Mouse (Mus musculus) layer of hippocampus, adult 18-20 months (tissue): Measurements from ENCODE around the gene Sphk2. TPM values are rescaled to one million over a fixed set of nuclear protein-coding genes. Genes with fewer than 3 reads are reported as not detected.

Experiments
- DNase-seq, 2 experiments: peaks; one replicate each; pipeline ENCODE4 v3.0.0; 2022; ENCODE audit warnings: low spot score in 2 of 2
- total RNA-seq, 2 experiments: library from RNA; stranded (reverse); gene quantifications; 2 replicates each; pipeline ENCODE4 v1.2.3; 2021

Gene Sphk2
- total RNA-seq, 2 experiments from 2014 or later: 35.8 to 37.2 TPM

DNA sequence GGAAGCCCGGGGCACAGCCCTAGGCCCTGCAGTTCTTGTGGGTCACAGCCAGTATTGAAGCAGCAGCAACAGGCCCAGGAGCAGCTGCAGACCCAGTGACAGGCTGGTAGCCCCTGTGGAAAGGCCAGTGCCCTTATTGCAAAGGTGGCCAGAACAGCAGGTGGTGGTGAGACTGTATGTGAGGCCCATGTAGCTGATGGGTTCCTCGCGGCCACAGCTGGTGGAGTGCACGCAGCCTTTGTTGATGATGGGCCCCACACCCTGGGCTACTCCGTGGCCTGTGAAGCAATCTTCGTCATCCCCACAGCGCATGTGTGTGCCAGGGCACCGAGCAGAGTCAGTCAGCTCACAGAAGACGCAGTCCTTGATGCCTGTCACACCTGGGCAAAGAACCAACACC lies 7.3 kb upstream of the Sphk2 start:
- no peak for DNase-seq

DNA sequence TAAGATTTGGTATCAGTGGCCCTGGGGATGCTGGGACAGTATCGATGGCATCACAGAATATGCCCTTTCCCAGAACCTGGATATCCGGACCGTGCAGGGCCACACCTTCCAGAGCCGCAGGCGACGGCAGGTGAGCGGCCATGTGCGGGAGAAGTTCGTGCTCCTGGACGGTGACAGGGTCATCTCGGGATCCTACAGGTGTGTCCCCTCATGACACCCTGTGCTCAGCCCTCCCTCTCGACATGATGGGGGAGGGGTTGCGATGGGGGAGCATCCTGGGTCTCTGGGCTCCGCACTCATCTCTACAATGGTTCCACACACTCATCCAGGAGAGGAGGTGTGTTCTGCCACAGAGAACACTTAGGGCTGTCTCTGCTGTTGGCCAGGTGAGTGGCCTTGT lies 6.0 kb upstream of the Sphk2 start:
- no peak for DNase-seq

DNA sequence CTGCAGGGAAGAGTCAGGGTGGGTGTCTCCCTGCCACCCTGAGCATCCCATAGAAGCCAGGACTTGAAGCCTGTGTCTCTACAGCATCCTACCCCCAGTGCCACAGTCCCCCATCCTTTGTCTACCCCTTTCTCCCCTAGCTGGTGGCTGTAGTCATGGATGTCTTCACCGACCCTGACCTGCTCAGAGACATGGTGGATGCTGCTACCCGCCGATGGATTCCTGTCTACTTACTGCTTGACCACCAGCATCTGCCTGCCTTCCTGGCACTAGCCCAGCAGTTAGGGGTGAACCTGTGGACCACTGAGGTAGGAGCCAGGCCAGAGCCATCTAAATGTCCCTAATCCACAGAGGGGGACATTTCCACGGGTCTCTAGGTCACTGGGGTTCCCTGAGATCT lies 5.5 kb upstream of the Sphk2 start:
- DNase-seq: no peak

DNA sequence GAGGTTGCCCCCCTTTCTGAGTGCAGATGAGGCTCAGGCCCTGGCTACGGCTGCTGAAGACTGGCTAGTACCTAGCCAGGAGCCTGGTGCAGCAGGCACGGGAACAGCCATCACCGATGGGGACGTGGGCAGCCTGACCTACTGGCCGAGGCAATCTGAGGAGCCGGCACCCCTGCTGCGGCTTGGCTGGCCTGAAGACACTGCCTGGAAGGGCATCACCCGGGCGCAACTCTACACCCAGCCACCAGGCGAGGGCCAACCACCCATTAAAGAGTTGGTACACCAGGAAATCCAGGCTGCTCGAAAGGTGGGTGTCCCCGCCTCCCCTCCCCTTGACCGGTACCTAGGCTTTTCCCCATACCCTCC lies 4.5 kb upstream of the Sphk2 start:
- DNase-seq: no peak

DNA sequence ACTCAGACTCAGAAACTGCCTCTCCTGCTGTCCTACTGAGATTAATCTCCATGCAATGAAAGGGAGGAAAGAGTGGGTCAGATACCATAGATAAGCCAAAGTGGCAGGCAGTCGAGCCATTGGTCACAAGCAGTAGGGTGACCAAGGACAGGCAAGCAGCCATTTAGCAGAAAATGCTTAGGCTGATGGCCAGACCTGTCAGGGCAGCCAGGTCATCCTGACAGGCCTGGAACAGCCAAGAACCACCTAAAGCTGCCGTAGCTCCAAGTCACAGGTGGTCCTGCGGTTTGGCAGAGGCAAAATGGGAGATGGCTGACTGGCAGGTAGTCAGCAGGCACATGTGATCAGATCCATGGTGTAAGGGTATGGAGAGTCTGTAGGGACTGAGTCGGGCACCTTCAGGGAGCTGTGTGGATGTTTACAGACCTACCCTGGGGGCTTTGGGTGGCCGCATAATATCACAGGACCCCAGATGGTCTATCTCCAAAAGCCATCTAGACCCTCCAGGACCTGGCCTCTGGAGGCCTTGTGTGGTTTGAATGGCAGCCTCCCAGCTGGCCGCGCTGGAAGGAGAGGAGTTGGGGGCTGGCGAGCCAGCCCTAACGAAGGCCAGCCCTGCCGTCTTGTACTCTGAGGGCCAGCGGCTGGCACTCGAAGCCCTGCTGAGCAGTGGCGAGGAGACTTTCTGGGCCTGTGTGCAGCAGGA lies 4.0 kb upstream of the Sphk2 start:
- DNase-seq: no peak

DNA sequence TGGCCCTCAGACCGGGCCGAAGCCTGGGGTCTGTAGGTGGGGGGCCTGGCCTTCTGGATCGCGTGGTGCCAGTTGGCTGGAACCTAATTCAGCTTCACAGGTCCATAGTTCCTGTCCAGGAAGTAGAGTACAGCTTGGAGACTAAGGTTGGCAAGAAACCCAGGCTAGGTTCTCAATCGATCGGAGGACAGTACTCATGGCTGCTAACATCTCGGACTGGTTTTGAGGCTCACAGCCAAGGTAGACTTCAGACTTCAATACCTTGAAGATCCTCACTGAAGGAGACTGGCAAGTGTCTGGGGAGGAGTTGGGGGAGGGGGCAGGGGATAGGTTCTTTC lies 3.4 kb upstream of the Sphk2 start:
- no peak for DNase-seq

DNA sequence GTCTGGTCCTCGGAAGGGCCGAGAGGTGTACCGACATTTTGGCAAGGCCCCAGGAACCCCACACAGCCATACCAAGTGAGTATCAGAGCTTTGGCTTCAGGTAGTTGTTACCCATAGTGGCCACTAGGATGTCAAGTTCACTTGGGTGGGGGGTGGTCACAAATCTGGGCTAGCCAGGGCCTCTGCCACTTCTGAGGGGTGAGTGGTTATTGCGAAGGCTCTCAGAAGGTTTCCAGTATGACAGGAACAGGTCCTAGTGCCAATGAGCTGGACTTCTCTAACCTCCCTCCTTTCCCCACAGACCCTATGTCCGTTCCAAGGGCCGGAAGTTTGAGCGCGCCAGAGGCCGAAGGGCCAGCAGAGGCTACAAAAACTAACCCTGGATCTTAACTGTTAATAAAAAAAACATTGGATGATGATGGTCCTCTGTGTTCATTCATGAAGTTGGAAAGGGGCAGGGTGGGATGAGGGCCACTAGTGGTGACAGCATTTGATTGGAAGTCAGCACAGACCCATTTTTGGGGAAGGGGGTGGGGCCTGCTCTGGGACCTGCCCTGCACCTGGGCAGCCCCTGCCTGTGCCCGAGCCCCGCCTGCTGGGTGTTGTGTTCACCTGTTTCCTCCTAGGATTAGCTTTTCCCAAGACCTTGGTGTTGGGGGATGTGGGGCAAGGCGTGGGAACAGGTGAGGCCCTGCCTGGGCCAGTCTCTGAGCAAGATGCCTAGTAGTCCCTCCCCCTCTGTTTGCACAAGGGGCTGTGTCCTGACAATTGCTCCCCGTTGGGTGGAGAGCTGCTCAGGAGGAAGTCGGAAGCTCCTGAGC lies 2.8 kb upstream of the Sphk2 start, which contains the start of gene Fam83e:
Gene Fam83e (plus strand): TSS at position 800 of the 821 bp plus-strand sequence.
- DNase-seq: no peak

DNA sequence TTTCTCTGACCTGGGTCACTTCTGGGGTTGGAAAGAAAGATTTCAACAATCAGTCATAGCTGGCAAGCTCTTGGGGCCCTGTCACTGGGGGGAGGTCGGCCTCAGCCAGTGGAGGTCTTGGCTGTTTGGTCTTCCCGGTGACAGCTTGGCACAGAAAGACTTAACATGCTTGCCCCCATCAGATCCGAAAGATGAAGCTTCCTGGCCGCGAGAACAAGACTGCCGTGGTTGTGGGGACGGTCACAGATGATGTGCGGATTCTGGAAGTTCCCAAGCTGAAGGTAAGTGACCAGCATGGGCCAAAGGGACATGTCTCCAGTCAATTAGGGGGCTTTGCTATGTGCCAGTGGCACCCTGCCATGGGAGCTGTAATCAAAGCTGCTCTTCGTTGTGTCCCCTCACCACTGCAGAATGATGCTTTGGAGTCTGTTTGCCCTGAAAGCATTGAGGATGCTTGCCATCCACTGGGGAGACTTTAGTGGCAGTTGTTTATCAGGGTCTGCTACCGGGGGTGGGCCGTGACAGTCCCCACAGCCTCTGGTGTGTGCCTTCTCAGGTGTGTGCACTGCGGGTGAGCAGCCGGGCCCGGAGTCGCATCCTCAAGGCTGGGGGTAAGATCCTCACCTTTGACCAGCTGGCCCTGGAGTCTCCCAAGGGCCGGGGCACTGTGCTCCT lies 2.1 kb upstream of the Sphk2 start:
- DNase-seq: peak in 1 of 2 experiments; percentile 1

DNA sequence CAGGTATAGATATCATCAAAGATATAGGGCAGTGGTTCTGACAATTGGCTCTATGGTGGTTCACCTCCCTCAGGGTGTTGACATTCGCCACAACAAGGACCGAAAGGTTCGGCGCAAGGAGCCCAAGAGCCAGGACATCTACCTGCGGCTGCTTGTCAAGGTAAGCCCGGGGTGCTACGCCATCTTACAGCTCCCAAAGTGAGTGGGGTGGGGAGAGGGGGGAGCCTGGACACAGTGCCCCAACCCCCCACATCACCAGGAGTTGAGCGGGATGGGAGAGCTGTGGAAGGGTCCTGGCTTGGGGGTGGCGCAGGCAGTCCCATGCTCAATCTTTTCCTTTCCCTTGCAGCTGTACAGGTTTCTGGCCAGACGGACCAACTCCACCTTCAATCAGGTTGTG lies 1.4 kb upstream of the Sphk2 start:
- peak in 1 of 2 experiments; percentile 2 for DNase-seq

DNA sequence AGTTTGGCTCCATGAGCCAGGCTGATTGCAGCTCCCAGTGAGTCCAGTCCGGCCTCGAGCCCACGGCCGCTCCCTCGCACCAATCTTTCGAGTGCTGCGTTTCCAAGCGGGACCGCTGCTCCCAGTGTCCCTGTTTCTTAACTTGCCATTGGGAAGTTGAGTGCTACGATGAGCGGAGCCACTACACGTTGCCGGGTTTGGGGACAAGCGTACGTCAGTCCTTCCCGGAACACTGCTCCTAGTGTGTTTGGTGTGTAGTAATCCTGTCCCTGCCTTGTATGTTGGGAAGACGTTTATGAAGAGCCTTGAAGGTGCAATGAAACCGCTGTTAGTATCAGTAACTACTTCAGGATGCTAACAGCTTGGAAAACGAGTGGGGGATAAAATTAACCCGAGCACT lies 529 bp upstream of the Sphk2 start:
- DNase-seq: peak in 1 of 2 experiments; percentile 30

DNA sequence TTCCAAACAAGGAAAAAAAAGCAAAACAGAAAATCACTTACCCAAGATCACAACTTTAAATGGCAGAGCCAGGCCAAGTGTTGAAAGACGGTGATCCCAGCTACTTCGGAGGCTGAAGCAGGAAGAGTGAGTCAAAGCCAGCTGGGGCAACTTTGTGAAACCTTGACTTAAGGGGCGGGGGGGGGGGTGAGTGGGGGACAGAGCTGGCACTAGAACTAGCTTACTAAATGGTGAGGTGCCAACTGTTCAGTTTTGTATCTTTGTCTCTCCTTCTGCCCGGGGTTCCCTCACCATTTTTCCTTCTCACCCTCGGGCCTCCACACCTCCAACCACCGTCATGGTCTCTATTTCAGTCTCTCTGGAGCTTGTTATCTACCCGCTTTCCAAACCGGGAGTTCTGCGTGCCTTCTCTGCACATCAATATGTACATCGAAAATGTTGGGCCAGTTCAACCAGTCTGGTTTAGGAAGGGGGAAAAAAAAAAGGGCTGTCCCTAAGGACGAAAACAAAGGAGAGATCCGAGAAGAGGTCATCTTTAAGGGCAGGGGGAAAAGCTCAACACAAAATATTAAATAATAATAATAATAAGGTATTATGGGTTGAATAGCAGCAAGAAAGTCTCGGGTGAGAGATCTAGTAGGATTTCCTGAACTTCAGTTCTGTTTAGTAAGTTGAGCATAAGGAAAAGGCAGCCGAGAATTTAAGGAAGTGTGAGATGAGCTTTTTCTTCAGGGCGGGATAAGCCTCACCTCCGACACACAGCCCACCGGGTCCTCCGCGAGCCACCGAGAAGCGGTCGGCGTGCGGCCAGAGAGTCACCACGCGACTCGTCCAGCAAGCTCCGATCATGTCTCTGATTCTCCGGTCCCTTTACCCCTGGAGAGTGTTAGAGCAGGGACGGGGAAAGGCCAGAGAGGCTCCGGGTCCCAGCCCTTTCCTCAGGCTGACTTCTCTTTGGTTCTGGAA lies 567 bp downstream of the Sphk2 start:
- DNase-seq: no peak

DNA sequence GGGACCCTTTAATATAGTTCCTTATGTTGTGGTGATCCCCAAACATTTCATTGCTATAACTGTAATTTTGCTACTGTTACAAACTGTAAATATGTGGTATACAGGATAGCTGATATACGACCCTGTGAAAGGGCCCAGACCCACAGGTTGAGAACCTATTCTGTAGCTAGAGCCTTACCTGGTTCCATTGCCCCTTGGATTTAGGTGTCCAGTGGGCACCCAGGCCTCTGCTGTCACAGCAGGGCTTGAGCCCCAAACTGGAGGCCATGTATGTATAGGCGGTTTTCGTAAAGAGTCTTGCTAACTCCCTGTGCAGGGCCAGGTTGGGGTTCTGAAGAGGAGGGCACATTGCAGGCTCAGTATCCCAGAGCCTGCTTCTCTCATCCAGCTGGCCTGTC lies 1.3 kb downstream of the Sphk2 start:
- no peak for DNase-seq

DNA sequence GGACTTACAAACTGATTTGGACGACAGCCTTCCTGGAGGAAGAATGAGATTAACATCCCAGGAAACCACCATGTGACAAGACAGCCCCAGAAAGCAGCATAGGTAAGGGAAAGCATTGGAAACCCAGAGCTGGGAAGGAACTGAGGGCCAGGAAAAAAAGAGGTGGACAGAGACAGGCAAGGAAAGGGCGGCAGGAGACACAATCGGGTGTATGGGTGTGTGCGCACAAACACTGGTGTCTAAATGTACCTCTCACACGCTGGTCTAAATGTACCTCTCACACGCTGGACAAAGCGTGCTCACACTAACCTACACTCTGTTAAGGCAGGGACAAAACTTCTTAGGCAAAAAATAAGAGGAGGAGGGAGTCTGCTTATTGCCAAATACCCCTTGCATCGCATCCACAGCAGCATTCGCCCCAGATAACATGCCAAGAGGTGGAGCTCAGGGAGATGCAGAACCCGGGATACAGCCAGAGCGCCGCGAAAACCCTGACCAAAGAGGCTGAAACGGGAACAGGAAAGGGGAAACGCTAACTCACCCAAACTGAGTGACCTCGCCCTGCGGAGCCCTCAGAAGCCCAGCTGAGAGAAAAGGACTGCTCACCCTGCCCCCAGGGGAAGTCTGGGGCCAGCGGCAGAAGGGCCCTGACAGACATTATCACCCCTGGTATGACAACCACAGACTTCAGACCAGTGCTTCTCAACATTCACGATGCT lies 1.9 kb downstream of the Sphk2 start:
- DNase-seq: no peak

DNA sequence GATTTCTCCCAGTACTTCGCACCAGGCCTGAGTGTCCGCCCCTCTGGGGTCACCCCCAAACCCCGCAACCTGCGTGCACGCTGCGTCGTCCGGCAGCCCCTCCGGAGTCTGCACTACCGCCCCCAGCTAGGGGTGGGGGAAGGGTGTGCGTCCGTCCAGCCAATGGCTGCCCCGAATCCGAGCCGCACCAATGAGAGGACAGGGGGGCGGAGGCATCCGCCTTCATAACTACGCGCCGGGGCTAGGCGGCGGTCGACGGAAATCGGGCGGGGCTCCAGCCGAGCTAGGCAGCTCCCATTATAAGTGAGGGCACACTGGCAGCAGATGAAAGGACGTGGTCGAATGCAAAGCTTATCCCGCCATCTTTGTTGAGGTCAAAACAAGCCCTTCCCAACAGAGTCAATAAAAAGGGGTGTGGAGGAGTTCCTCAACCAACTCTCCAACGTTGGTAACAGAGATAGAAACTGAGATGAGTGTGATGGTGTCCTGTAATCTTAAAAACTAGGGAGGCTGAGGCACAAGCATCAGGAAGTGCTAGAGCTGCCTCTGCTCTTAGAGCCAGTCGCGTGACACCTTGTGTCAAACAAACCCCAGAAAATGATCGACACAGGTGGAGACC lies 2.6 kb downstream of the Sphk2 start, which contains the start of gene Rpl18:
Gene Rpl18 (plus strand): TSS at position 368 of the 619 bp plus-strand sequence.
- peak; percentile 98 for DNase-seq

DNA sequence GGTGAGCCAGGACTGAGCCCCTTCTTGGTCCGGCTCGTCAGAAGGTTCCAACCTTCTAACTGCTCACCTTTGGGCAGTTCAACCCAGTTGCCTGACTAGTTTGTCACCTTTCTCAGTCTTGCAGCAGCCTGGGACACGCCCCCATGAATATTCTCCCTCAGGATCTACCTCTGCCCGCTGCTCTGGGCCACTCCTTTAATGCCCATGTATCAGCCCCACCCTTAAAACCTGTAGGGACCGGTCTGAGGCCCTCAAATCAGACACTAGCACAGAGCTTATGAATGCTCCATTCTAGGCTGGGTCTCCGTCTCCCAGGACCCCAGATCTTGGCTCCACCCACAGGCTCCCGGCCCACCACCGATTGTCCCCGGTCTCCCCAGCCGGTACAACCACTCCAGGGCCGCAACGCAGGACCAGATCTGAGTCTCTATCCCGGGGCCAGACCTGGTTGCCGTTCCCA lies 3.1 kb downstream of the Sphk2 start:
- DNase-seq: no peak

DNA sequence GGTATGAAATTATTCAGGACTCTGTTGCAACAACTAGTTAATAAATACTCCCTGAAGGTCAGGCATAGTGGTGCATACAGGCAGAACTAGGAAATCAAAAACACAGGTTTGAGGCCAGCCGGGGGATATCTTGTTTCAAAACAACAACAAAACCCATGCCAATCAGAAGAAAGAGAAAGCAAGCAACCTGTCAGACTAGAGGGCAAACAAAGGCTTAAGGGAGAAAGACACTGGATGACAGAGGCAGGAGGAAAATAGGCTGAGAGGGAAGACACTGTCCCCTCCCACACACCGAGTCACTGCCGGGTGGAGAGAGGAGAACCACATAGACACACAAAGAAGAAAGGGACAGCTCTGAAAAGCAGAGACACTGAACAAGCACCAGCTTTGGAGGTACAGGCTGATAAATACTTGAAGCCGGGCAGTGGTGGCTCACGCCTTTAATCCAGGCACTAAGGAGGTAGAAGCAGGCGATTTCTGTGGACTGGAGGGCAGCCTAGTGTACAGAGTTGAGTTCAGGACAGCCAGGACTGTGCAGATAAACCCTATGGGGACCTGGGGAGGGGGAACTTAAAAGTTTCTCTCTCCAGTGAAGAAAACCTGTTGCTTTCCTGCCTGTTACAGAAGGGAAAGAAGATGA lies 3.8 kb downstream of the Sphk2 start:
- no peak for DNase-seq

DNA sequence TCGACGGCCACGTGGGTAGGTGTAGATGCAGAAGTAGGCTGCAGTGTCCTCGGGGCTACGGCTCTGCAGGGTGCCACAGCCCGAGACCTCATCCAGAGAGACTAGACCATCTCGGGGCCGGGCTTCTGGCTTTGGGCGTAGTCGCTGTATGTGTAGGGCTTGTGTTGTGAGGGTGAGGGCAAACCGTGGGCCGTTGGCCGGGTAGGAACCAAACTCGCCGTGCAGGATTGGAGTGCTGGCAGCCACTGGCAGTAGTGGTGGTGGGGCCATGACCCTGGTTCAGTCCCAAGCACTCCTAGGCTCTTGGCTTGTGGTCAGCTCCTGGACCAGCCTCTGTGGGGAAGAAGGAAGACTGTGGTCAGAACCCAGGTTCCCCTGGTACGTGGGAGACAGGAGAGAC lies 4.4 kb downstream of the Sphk2 start:
- DNase-seq: no peak

DNA sequence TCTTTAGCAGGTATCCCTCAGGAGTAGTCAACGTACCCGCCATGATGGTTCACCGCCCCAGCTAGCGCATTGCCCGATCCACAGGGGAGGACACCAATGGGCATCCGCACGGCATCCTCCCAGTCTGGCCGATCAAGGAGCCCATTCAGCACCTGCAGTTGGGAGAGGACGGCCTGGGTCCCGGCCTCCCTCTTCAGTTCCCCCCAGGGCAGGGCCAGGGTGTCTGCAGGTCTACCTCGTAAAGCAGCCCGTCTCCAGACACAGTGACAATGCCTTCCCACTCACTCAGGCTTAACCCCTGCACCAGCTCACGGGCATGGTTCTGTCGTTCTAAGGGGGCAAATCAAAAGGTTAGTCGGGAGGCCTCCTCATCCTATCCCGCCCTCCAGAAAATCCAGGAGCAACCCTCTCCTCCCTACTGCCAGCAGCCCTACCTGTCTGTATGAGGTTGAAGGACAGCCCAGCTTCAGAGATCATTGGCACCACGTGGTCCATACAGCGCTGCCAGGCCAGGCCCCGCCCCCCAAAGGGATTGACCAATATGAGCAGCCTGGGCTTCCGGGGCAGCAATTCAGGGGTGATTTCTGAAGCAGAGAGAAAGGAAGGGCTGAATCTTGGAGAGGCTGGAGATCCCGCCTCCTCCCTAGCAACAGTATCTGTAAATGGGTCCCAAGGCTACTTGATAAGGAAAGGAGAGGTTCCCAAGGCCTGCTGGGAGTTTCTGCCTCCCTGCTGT lies 5.6 kb downstream of the Sphk2 start:
- no peak for DNase-seq
